Mouse (Mus musculus) kidney, postnatal 4 days (tissue): ENCODE data around the gene Mertk.

Experiments
- DNase-seq, 2 experiments: peaks; one replicate each; pipeline ENCODE4 v3.0.0; 2021; ENCODE audit warnings: mixed read lengths in 2 of 2

Mertk gene

GRCm38 (mm10) chr2:128726067-128726466 is 27.3 kb downstream of the Mertk start:
- DNase-seq, result no peak

GRCm38 (mm10) chr2:128726626-128727025 is 27.9 kb downstream of the Mertk start:
- no peak for DNase-seq

- DNase-seq, result no peak
Measured at GRCm38 (mm10) chr2:128727552-128727951, 28.8 kb downstream of the Mertk start.

GRCm38 (mm10) chr2:128728066-128728465 is 29.3 kb downstream of the Mertk start:
- no peak for DNase-seq

GRCm38 (mm10) chr2:128729141-128729540 is 30.4 kb downstream of the Mertk start:
- DNase-seq, result peak in 1 of 2 experiments; percentile 57

- DNase-seq, result no peak
Measured at GRCm38 (mm10) chr2:128731514-128731913, 32.8 kb downstream of the Mertk start.

GRCm38 (mm10) chr2:128731951-128732350 is 33.2 kb downstream of the Mertk start:
- no peak for DNase-seq

- DNase-seq, result no peak
Measured at GRCm38 (mm10) chr2:128735089-128735488, 36.3 kb downstream of the Mertk start.

GRCm38 (mm10) chr2:128737051-128737450 is 38.3 kb downstream of the Mertk start:
- DNase-seq, result no peak

GRCm38 (mm10) chr2:128737796-128738195 is 39.0 kb downstream of the Mertk start:
- no peak for DNase-seq

GRCm38 (mm10) chr2:128738725-128739258 is 40.0 kb downstream of the Mertk start:
- no peak for DNase-seq

- no peak for DNase-seq
Measured at GRCm38 (mm10) chr2:128745879-128746620, 47.3 kb downstream of the Mertk start.

GRCm38 (mm10) chr2:128746621-128747151 is 47.9 kb downstream of the Mertk start:
- peak; percentile 17 to 37 for DNase-seq

- DNase-seq, result no peak
Measured at GRCm38 (mm10) chr2:128747433-128748028, 48.8 kb downstream of the Mertk start.

- no peak for DNase-seq
Measured at GRCm38 (mm10) chr2:128748171-128748570, 49.4 kb downstream of the Mertk start.

- DNase-seq, result no peak
Measured at GRCm38 (mm10) chr2:128751030-128751429, 52.3 kb downstream of the Mertk start.

GRCm38 (mm10) chr2:128753295-128753873 is 54.6 kb downstream of the Mertk start:
- DNase-seq, result peak in 1 of 2 experiments; percentile 46

- no peak for DNase-seq
Measured at GRCm38 (mm10) chr2:128755149-128755691, 56.5 kb downstream of the Mertk start.

- peak in 1 of 2 experiments; percentile 41 for DNase-seq
Measured at GRCm38 (mm10) chr2:128758724-128759340, 60.1 kb downstream of the Mertk start.

- DNase-seq, result no peak
Measured at GRCm38 (mm10) chr2:128762008-128762407, 63.3 kb downstream of the Mertk start.

GRCm38 (mm10) chr2:128765787-128766186 is 67.0 kb downstream of the Mertk start:
- DNase-seq, result no peak

- no peak for DNase-seq
Measured at GRCm38 (mm10) chr2:128768545-128769247, 69.9 kb downstream of the Mertk start.
